Mouse (Mus musculus): ENCODE data around the gene Xrra1. TPM values are rescaled to one million over a fixed set of nuclear protein-coding genes. Genes with fewer than 3 reads are reported as not detected.
"Not testable (repeated sequence)": the region's sequence is repeated elsewhere in the genome, so short reads cannot be mapped to it uniquely, and the experiment has no call there.

Xrra1 gene
- polyA plus RNA-seq, 1 experiment from 2014 or later = 0.21 TPM

DNA sequence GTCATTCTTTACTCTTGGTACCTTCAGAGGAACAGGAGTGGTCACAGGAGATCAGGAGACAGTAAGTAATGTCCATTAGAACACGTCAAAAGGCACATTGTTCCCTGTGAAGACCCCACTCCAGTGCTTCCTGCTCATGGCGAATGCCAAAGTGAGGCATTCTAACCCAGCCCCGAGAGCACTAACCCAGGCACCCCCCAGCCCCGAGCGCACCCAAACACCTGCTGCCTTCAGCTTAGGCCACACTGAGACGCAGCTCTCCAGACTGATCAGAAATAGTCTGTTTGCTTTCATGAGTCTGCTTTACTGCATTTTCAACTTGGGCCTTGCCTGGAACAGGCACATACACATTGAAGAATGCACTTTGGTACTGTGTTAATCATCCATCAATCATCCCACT lies 61.1 kb downstream of the Xrra1 start:
- WGBS = 93% methylated on average over 6 of the region's 6 CpGs
- Histone ChIP-seq H3K9me3 (no peaks in the 10 kb centered on the region), H3K4me1 (replicated peaks) (peaks cover 20% of the 10 kb centered on the region), H3K27ac (no peak overlapping the region), H3K4me3 (replicated peaks) (no peak overlapping the region), H3K36me3 (peaks cover 42% of the 10 kb centered on the region), H3K27me3 (peaks cover 41% of the 10 kb centered on the region), H3K4me2 (no peak overlapping the region), H3K9ac (replicated peaks) (no peak overlapping the region)
- ATAC-seq (ENCODE audit: insufficient number of reproducible peaks, insufficient read depth, low FRiP score, low TSS enrichment, low read depth) = no peak

GRCm38 (mm10) chr7:99920416-99920815 lies 61.5 kb downstream of the Xrra1 start:
- H3K27ac ChIP-seq = no peak overlapping the region
- no peaks in the 10 kb centered on the region for H3K9me3 ChIP-seq
- WGBS = 88% methylated on average over 2 of the region's 2 CpGs
- H3K4me2 ChIP-seq = no peak overlapping the region
- peaks cover 40% of the 10 kb centered on the region for H3K27me3 ChIP-seq
- ATAC-seq (ENCODE audit: insufficient number of reproducible peaks, insufficient read depth, low FRiP score, low TSS enrichment, low read depth) = no peak
- H3K4me3 ChIP-seq (replicated peaks) = no peak overlapping the region
- peaks cover 20% of the 10 kb centered on the region for H3K4me1 ChIP-seq (replicated peaks)
- no peak overlapping the region for H3K9ac ChIP-seq (replicated peaks)
- peaks cover 47% of the 10 kb centered on the region for H3K36me3 ChIP-seq

- Histone ChIP-seq H3K27me3 (no peaks in the 10 kb centered on the region), H3K27ac (no peak overlapping the region), H3K36me3 (peaks cover 77% of the 10 kb centered on the region), H3K4me1 (replicated peaks) (no peaks in the 10 kb centered on the region), H3K9me3 (no peaks in the 10 kb centered on the region), H3K4me2 (no peak overlapping the region), H3K9ac (replicated peaks) (no peak overlapping the region), H3K4me3 (replicated peaks) (no peak overlapping the region)
- ATAC-seq (ENCODE audit: insufficient number of reproducible peaks, insufficient read depth, low FRiP score, low TSS enrichment, low read depth) = no peak
- WGBS = 75% methylated on average over 10 of the region's 10 CpGs
Observed at GRCm38 (mm10) chr7:99926916-99927714, 68.2 kb downstream of the Xrra1 start.

- no peak overlapping the region for H3K27ac ChIP-seq
- 77% methylated on average over 1 of the region's 1 CpGs for WGBS
- no peak overlapping the region for H3K9ac ChIP-seq (replicated peaks)
- no peak for ATAC-seq (ENCODE audit: insufficient number of reproducible peaks, insufficient read depth, low FRiP score, low TSS enrichment, low read depth)
- no peak overlapping the region for H3K4me3 ChIP-seq (replicated peaks)
- H3K27me3 ChIP-seq = no peaks in the 10 kb centered on the region
- no peak overlapping the region for H3K4me2 ChIP-seq
- no peaks in the 10 kb centered on the region for H3K4me1 ChIP-seq (replicated peaks)
- no peaks in the 10 kb centered on the region for H3K9me3 ChIP-seq
- H3K36me3 ChIP-seq = peaks cover 74% of the 10 kb centered on the region
Observed at GRCm38 (mm10) chr7:99935758-99936157, 76.8 kb downstream of the Xrra1 start.

- 97% methylated on average over 1 of the region's 1 CpGs for WGBS
- Histone ChIP-seq H3K36me3 (peaks cover 80% of the 10 kb centered on the region), H3K4me2 (no peak overlapping the region), H3K4me3 (replicated peaks) (no peak overlapping the region), H3K9ac (replicated peaks) (no peak overlapping the region), H3K27ac (no peak overlapping the region), H3K27me3 (no peaks in the 10 kb centered on the region), H3K4me1 (replicated peaks) (no peaks in the 10 kb centered on the region), H3K9me3 (no peaks in the 10 kb centered on the region)
- ATAC-seq (ENCODE audit: insufficient number of reproducible peaks, insufficient read depth, low FRiP score, low TSS enrichment, low read depth) = no peak
Observed at GRCm38 (mm10) chr7:99940669-99941068, 81.8 kb downstream of the Xrra1 start.

- WGBS = 95% methylated on average over 3 of the region's 3 CpGs
- no peaks in the 10 kb centered on the region for H3K4me1 ChIP-seq (replicated peaks)
- peaks cover 82% of the 10 kb centered on the region for H3K36me3 ChIP-seq
- no peak overlapping the region for H3K4me3 ChIP-seq (replicated peaks)
- no peak for ATAC-seq (ENCODE audit: insufficient number of reproducible peaks, insufficient read depth, low FRiP score, low TSS enrichment, low read depth)
- no peak overlapping the region for H3K9ac ChIP-seq (replicated peaks)
- no peak overlapping the region for H3K4me2 ChIP-seq
- H3K9me3 ChIP-seq = no peaks in the 10 kb centered on the region
- no peaks in the 10 kb centered on the region for H3K27me3 ChIP-seq
- H3K27ac ChIP-seq = no peak overlapping the region
Observed at GRCm38 (mm10) chr7:99944520-99944919, 85.6 kb downstream of the Xrra1 start.

- not testable (repeated sequence) for H3K9ac ChIP-seq (replicated peaks); ATAC-seq (ENCODE audit: insufficient number of reproducible peaks, insufficient read depth, low FRiP score, low TSS enrichment, low read depth); H3K4me3 ChIP-seq (replicated peaks); H3K27ac ChIP-seq; H3K4me2 ChIP-seq; H3K27me3 ChIP-seq; H3K9me3 ChIP-seq; H3K4me1 ChIP-seq (replicated peaks)
- 97% methylated on average over 22 of the region's 22 CpGs for WGBS
- H3K36me3 ChIP-seq = peaks cover 81% of the 10 kb centered on the region
Observed at GRCm38 (mm10) chr7:99945012-99945411, 86.1 kb downstream of the Xrra1 start.

DNA sequence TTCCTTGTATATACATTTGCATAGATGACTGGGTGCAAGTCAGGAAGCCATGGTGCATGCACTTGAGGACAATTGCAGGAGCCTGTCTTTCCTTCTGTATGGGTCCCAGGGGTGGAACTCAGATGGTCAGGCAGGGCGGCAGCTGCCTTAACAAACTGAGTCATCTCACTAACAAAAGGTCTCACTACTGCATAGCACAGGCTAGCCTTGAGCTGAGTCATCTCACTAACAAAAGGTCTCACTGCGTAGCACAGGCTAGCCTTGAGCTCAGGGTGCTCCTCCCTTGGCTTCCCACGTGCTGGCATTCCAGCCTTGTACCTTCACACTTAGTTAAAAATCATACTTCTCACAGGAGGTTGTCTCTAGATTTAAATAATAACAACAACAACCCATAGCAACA lies 87.0 kb downstream of the Xrra1 start:
- Histone ChIP-seq H3K4me1 (replicated peaks) (no peaks in the 10 kb centered on the region), H3K4me3 (replicated peaks) (no peak overlapping the region), H3K27me3 (no peaks in the 10 kb centered on the region), H3K36me3 (peaks cover 75% of the 10 kb centered on the region), H3K4me2 (no peak overlapping the region), H3K9ac (replicated peaks) (no peak overlapping the region), H3K27ac (no peak overlapping the region), H3K9me3 (no peaks in the 10 kb centered on the region)
- no peak for ATAC-seq (ENCODE audit: insufficient number of reproducible peaks, insufficient read depth, low FRiP score, low TSS enrichment, low read depth)
- 91% methylated on average over 3 of the region's 3 CpGs for WGBS

DNA sequence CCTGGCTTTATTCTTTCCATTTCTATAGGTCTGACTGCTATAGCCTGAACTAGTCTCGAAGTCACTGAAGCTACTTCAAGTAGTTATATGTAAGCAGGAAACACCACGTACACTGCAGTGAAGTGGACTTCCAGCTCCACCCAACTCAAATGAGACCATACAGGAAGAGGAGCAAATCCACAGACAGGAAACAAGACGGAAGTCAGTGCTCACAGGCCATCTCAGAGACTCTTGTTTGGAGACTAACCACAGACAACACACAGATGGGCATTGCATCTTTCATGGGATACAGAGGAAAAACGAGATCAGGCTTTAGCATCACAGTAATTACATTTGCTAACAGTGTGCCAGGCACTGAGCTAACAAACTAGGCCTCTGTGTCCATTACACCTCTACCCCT lies 87.4 kb downstream of the Xrra1 start:
- H3K4me1 ChIP-seq (replicated peaks) = no peaks in the 10 kb centered on the region
- WGBS = 96% methylated on average over 4 of the region's 4 CpGs
- H3K9ac ChIP-seq (replicated peaks) = no peak overlapping the region
- no peaks in the 10 kb centered on the region for H3K9me3 ChIP-seq
- H3K36me3 ChIP-seq = peaks cover 75% of the 10 kb centered on the region
- no peak overlapping the region for H3K4me2 ChIP-seq
- H3K27ac ChIP-seq = no peak overlapping the region
- ATAC-seq (ENCODE audit: insufficient number of reproducible peaks, insufficient read depth, low FRiP score, low TSS enrichment, low read depth) = no peak
- H3K27me3 ChIP-seq = no peaks in the 10 kb centered on the region
- H3K4me3 ChIP-seq (replicated peaks) = no peak overlapping the region

DNA sequence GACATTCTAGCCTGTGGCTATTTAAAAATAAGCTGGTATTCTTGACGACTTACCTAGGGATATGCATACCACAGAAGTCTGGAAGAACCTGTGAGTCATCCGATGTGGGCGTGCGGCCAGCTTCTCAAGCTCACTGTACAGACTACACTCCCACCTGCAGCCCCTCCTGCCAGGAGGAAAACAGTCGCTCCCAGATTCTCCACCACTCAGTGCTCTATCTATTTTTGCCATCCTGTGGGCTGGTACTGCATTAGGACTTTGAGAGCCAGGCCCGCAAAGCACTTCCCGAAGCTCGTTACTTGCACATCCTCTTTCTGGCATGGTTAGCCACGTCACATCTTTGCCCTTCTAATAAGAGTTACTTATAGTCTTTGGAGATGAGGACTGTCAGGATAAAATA lies 88.4 kb downstream of the Xrra1 start:
- Histone ChIP-seq H3K36me3 (peaks cover 76% of the 10 kb centered on the region), H3K27ac (no peak overlapping the region), H3K9me3 (no peaks in the 10 kb centered on the region), H3K4me1 (replicated peaks) (no peaks in the 10 kb centered on the region), H3K4me2 (no peak overlapping the region), H3K27me3 (no peaks in the 10 kb centered on the region), H3K9ac (replicated peaks) (no peak overlapping the region), H3K4me3 (replicated peaks) (no peak overlapping the region)
- no peak for ATAC-seq (ENCODE audit: insufficient number of reproducible peaks, insufficient read depth, low FRiP score, low TSS enrichment, low read depth)
- WGBS = 89% methylated on average over 9 of the region's 9 CpGs

DNA sequence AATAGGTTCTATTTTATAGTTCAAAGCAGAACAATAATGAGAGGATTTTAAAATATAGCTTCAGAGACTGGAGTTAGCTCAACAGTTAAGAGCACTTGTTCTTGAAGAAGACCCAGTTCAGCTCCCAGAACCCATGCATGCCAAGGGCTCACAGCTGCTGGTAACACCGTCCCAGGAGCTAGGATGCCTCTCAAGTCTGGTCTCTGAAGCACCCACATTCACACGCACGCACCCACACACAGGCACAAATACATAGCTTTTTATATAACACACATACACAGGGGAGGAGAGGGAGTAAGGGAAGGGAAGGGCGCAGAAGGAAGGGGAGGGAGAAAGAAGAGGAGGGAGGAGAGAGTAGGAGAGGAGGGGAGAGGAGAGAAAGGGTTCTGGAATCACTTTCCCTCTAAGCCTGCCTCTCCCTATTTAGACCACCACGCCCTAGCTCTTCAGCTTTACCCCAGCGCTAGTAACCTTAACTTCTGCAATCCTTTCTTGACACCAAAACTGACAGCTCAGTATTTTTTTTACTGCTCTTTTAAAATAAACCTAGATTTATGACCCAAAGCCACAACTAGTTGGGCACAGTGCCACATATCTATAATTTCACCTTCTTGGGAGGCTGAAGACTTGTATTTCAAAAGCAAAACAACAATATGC lies 94.7 kb downstream of the Xrra1 start:
- H3K36me3 ChIP-seq = peaks cover 28% of the 10 kb centered on the region
- no peak overlapping the region for H3K4me3 ChIP-seq (replicated peaks)
- no peak overlapping the region for H3K27ac ChIP-seq
- no peaks in the 10 kb centered on the region for H3K9me3 ChIP-seq
- H3K9ac ChIP-seq (replicated peaks) = no peak overlapping the region
- 0 out of 2 replicates have a peak, but pooled peaks cover 12% of the 10 kb centered on the region for H3K4me1 ChIP-seq (replicated peaks)
- 78% methylated on average over 6 of the region's 6 CpGs for WGBS
- no peaks in the 10 kb centered on the region for H3K27me3 ChIP-seq
- no peak for ATAC-seq (ENCODE audit: insufficient number of reproducible peaks, insufficient read depth, low FRiP score, low TSS enrichment, low read depth)
- H3K4me2 ChIP-seq = no peak overlapping the region
